Mouse (Mus musculus): ENCODE measurements around the gene Ddah2. TPM values are rescaled to one million over a fixed set of nuclear protein-coding genes. Genes with fewer than 3 reads are reported as not detected.

The Ddah2 gene
- total and polyA plus RNA-seq, 2 experiments from 2014 or later, result 167 to 261 TPM

DNA sequence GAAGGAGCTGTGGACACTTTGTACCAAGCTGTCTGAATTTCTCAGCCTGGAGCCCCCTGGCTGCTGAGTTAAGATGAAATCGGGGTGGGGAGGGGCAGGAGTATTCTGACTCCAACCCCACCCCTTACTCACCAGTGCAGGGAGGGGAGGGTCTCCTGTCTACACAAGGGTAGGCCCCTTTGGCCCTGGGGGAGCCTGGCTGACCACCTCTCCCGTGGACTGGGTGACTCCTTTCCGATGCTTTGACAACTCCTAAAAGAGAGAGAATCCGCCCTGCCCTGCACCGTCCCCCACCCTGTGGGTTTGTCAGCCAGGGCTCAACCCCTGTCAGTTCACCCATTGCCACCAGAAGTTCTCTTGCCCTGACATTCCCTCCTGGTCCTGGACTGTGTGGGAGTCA lies 32.6 kb upstream of the Ddah2 start:
- Histone ChIP-seq H3K9me3 (ENCODE audit: low read length) (no peaks in the 10 kb centered on the region), H3K27ac (ENCODE audit: low read depth, low read length) (no peak overlapping the region), H3K4me3 (ENCODE audit: low read depth, low read length) (no peak overlapping the region), H3K27me3 (ENCODE audit: insufficient read depth, low read length) (no peaks in the 10 kb centered on the region), H3K36me3 (ENCODE audit: insufficient read depth) (no peaks in the 10 kb centered on the region), H3K4me2 (ENCODE audit: low read depth) (no peak overlapping the region), H3K4me1 (ENCODE audit: insufficient read depth) (peaks cover 4% of the 10 kb centered on the region; the same call in 1 of the 2 replicates), H3K9ac (no peak overlapping the region)
- DNase-seq, result no peak
- no peak for ATAC-seq
- WGBS, result 73% methylated on average over 5 of the region's 5 CpGs
- TF ChIP-seq CTCF (IDR thresholded peaks at IDR 0.05; ENCODE audit: low read depth), result peak; percentile 14; the same call in 1 of the 2 replicates

DNA sequence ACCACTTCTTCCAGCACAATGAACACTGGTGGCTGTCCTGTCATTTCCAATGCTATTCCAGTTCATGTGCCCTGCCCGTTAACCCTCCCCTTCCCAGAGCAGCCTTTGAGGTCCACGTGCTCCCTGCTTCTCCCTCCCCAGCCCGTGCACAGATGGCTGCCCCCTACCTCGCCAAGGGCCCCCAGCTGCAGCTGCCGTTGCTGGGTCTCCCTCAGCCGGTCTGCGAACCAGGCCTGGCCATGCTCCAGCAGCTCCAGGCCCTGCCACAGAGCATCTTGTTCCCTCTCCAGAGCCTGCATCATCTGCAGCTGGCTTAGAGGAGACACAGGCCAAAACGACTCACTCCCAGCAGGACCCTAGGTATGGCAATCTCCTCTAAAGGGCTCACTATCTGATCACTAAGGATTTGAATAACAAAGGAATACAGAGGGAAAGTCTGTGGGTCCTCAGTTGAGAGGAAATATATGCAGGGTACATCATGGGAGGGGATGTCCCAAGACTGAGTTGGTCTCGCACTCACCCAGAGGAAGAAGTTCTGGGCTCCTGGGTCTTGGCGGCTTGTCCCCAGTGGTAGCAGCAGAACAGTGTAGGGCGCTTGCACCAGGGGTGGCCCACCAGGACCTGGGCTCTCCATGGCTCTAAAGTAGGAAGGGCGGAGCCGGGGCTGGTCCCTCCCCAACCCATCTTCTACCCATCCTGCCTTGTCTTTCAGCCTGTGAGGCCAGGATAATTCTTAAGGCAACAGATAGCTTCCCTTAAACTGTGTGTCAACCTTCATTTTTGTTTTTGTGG lies 31.4 kb upstream of the Ddah2 start, which contains the start of gene Sapcd1:
Sapcd1 (minus strand) TSS at position 740 of the 792 bp plus-strand sequence.
- H3K9ac ChIP-seq, result no peak within 1 kb of the TSS
- no peaks in the 10 kb centered on the region for H3K9me3 ChIP-seq (ENCODE audit: low read length)
- no peak within 1 kb of the TSS for H3K4me3 ChIP-seq (ENCODE audit: low read depth, low read length)
- no peaks in the 10 kb centered on the region for H3K36me3 ChIP-seq (ENCODE audit: insufficient read depth)
- H3K4me1 ChIP-seq (ENCODE audit: insufficient read depth), result no peaks in the 10 kb centered on the region
- DNase-seq, result peak; percentile 68
- peak; percentile 81 for ATAC-seq
- no peak for TF ChIP-seq CTCF (IDR thresholded peaks at IDR 0.05; ENCODE audit: low read depth)
- H3K27ac ChIP-seq (ENCODE audit: low read depth, low read length), result peak within 1 kb of the TSS; percentile 45; the same call in 1 of the 2 replicates
- WGBS, result 28% methylated on average over 13 of the region's 13 CpGs
- no peaks in the 10 kb centered on the region for H3K27me3 ChIP-seq (ENCODE audit: insufficient read depth, low read length)
- no peak within 1 kb of the TSS for H3K4me2 ChIP-seq (ENCODE audit: low read depth)

DNA sequence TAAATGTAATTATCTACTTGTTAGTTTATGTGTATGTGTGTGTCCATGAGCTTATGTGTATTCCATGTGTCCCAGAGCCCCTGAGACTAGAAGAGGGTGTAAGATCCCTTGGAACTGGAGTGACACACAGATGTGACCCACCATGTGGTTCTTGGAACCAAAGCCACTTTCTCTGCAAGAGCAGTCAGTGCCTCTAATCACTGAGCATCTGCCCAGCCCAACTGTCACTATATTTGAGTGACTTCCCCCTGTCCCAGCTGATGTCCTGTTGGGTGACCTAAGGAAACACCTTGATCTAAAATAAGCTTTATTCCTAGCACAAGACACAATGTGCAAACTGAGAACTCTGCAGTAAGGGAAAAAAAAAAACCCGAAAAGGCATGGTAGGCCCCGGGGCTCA lies 30.5 kb upstream of the Ddah2 start:
- Histone ChIP-seq H3K36me3 (ENCODE audit: insufficient read depth) (no peaks in the 10 kb centered on the region), H3K9me3 (ENCODE audit: low read length) (no peaks in the 10 kb centered on the region), H3K27me3 (ENCODE audit: insufficient read depth, low read length) (no peaks in the 10 kb centered on the region), H3K4me3 (ENCODE audit: low read depth, low read length) (no peak overlapping the region), H3K27ac (ENCODE audit: low read depth, low read length) (no peak overlapping the region), H3K4me1 (ENCODE audit: insufficient read depth) (no peaks in the 10 kb centered on the region), H3K9ac (no peak overlapping the region), H3K4me2 (ENCODE audit: low read depth) (no peak overlapping the region)
- no peak for TF ChIP-seq CTCF (IDR thresholded peaks at IDR 0.05; ENCODE audit: low read depth)
- DNase-seq (no peak), ATAC-seq (no peak)
- WGBS, result 73% methylated on average over 2 of the region's 2 CpGs

DNA sequence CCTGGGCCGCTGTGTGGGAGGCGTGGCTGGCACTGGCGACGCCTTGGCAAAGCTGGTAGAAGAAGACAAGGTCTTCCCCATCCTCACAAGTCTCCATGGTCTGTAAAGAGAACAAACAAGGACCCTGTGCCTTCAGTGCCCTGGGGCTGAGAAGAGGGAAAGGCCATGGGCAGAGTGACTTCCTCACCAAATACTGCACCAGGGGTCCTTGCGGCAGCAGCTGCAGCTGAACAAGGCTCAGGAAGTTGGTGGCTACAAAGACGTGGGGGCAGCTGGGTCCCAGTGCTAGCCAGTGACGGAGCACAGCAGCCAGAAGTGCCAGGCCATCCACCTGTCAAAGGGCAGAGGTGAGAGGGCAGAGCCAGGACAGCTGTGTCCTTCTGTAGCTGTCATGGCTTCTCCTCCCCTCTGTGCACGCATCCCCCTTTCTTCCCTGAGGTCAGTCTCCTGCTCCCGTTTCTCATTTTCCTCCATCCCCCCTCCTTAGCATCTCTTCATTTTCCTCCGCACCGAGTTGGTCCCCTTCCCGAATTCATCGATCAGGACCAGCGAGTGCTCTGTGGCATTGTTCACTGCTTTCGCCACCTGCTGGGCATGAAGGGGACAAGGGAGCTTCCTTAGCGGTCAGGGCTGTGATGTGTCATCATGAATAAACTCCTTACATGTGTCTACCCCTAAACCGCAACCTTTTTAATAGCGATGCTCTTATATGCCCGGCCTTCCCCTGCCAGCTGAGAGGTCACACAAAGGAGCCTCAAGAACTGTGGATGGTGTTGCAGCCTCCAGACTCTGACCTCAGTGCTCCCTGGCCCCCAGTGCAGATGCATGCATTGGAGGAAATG lies 28.9 kb upstream of the Ddah2 start:
- TF ChIP-seq CTCF (IDR thresholded peaks at IDR 0.05; ENCODE audit: low read depth), result peak; percentile 64
- H3K27me3 ChIP-seq (ENCODE audit: insufficient read depth, low read length), result no peaks in the 10 kb centered on the region
- H3K4me2 ChIP-seq (ENCODE audit: low read depth), result 0 out of 2 replicates have a peak overlapping the region, but pooled peaks have one; percentile 8
- H3K4me1 ChIP-seq (ENCODE audit: insufficient read depth), result no peaks in the 10 kb centered on the region
- no peak overlapping the region for H3K4me3 ChIP-seq (ENCODE audit: low read depth, low read length)
- no peaks in the 10 kb centered on the region for H3K36me3 ChIP-seq (ENCODE audit: insufficient read depth)
- 35% methylated on average over 19 of the region's 19 CpGs for WGBS
- ATAC-seq, result 0 out of 2 replicates have a peak, but pooled peaks have one; percentile 26
- DNase-seq, result peak; percentile 38
- no peaks in the 10 kb centered on the region for H3K9me3 ChIP-seq (ENCODE audit: low read length)
- H3K27ac ChIP-seq (ENCODE audit: low read depth, low read length), result no peak overlapping the region
- H3K9ac ChIP-seq, result no peak overlapping the region

DNA sequence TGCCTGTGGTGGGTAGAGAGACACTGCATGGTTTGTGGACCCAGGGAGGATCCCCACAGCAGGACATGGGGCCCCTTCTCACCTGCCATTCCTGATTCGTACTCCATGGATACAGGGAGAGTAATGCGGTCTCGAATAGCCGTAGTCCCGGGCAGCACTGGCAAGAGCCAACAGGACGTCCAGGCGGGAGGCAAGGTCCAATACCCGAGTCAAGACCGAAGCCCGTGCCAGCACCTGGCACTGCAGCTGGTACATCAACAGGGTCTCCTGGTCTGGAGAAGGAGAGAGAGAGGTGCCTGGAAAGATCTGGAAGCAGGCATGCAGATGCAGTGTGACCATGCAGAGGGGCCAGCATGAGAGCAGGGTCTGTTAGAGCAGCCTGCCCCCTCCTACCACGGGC lies 27.6 kb upstream of the Ddah2 start:
- no peak overlapping the region for H3K4me3 ChIP-seq (ENCODE audit: low read depth, low read length)
- 88% methylated on average over 11 of the region's 11 CpGs for WGBS
- H3K36me3 ChIP-seq (ENCODE audit: insufficient read depth), result no peaks in the 10 kb centered on the region
- no peaks in the 10 kb centered on the region for H3K9me3 ChIP-seq (ENCODE audit: low read length)
- H3K4me1 ChIP-seq (ENCODE audit: insufficient read depth), result no peaks in the 10 kb centered on the region
- H3K4me2 ChIP-seq (ENCODE audit: low read depth), result no peak overlapping the region
- ATAC-seq, result no peak
- H3K9ac ChIP-seq, result no peak overlapping the region
- no peak for TF ChIP-seq CTCF (IDR thresholded peaks at IDR 0.05; ENCODE audit: low read depth)
- DNase-seq, result no peak
- H3K27me3 ChIP-seq (ENCODE audit: insufficient read depth, low read length), result no peaks in the 10 kb centered on the region
- no peak overlapping the region for H3K27ac ChIP-seq (ENCODE audit: low read depth, low read length)

DNA sequence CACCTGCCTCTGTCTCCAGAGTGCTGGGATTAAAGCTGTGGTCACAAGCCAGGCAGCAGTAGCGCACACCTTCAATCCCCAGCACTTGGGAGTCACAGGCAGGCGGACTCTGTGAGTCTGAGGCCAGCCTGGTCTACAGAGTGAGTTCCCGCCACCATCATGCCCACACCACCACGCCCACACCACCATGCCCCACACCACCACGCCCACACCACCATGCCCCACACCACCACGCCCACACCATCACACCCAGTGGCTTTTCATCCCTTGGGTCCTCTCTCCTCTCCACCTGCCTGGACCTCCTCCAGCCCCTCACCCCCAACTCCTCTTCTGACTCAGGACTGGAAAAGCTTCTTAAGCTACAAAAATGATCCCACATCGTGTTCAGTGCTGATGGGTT lies 27.0 kb upstream of the Ddah2 start:
- H3K4me2 ChIP-seq (ENCODE audit: low read depth), result no peak overlapping the region
- no peaks in the 10 kb centered on the region for H3K4me1 ChIP-seq (ENCODE audit: insufficient read depth)
- H3K27ac ChIP-seq (ENCODE audit: low read depth, low read length), result no peak overlapping the region
- no peak overlapping the region for H3K4me3 ChIP-seq (ENCODE audit: low read depth, low read length)
- TF ChIP-seq CTCF (IDR thresholded peaks at IDR 0.05; ENCODE audit: low read depth), result no peak
- no peak for DNase-seq
- 87% methylated on average over 7 of the region's 7 CpGs for WGBS
- H3K36me3 ChIP-seq (ENCODE audit: insufficient read depth), result no peaks in the 10 kb centered on the region
- H3K9ac ChIP-seq, result no peak overlapping the region
- H3K27me3 ChIP-seq (ENCODE audit: insufficient read depth, low read length), result no peaks in the 10 kb centered on the region
- H3K9me3 ChIP-seq (ENCODE audit: low read length), result no peaks in the 10 kb centered on the region
- no peak for ATAC-seq
